ENCODE assay signal across 11 mouse cellular contexts in the genomic region with DNA sequence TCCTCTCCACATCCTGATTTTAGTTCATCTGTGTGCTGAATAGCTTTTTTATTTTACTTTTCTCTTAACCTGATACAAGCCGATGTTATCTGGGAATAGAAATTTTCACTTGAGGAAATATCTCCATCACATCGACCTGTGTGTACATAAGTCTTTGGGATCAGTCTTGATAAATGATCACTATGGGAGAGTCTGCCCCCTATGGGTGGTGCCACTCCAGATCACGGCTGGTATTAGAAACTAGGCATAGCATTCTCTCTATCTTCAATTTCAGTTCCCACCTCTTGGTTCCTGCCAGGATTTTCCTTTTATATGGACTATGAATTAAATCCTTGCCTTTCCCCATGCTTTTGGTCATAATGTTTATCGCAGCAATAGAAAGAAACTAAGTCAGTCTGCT. TPM values are rescaled to one million over a fixed set of nuclear protein-coding genes. Genes with fewer than 3 reads are reported as not detected.
A peak's percentile ranks its signal among the peaks of the same experiment; 100 is the strongest.
DNase-seq lines count a peak whose midpoint lies in the region; TF ChIP-seq lines count a peak whose summit lies in the region.
"Had no signal": no experiment of that assay in that cellular context is flagged by ENCODE, and none has a peak within 500 bp of the region (broad histone marks: within the 10 kb centered on the region; RNA-seq: fewer than 3 reads in every experiment).

No protein-coding gene starts in this region.

- H3K27ac ChIP-seq in gastrocnemius, adult 2 months: no peak overlapping the region
- H3K27ac ChIP-seq: embryonic facial prominence, embryonic 15.5 days; liver, embryonic 15.5 days had no signal

- H3K4me1 ChIP-seq in lung, adult 2 months (ENCODE audit: control insufficient read depth, insufficient read depth, low read length): no peaks in the 10 kb centered on the region
- H3K4me1 ChIP-seq: embryonic facial prominence, embryonic 15.5 days; liver, embryonic 15.5 days had no signal

- H3K4me3 ChIP-seq in gastrocnemius, adult 2 months: no peak overlapping the region
- H3K4me3 ChIP-seq in lung, adult 2 months (replicated peaks; ENCODE audit: extremely low read depth, low read depth, low read length): no peak overlapping the region
- H3K4me3 ChIP-seq: embryonic facial prominence, embryonic 15.5 days; liver, embryonic 15.5 days had no signal

- DNase-seq in gastrocnemius, adult 2 months: peak; percentile 46
- no peak for DNase-seq in gastrocnemius, postnatal 4 days (ENCODE audit: low spot score in 2 of 2)
- DNase-seq in lung, adult 18-20 months: peak; percentile 19 to 49
- no peak for DNase-seq in lung, postnatal 4 days
- DNase-seq in adrenal gland, adult 2 months: peak; percentile 54
- no peak for DNase-seq in lung, adult 2 months
- no peak for DNase-seq in gastrocnemius, postnatal 25 days
- DNase-seq in frontal cortex, postnatal 14 days (ENCODE audit: low spot score in 2 of 2): no peak

- peak; percentile 70 for TF ChIP-seq CTCF in gastrocnemius, adult 2 months (IDR thresholded peaks at IDR 0.05)
- peak; percentile 44; the same call in 1 of the 2 replicates for TF ChIP-seq CTCF in lung, adult 2 months (IDR thresholded peaks at IDR 0.05; ENCODE audit: insufficient read depth, low read length)

- TF ChIP-seq POLR2A in lung, adult 2 months (IDR thresholded peaks at IDR 0.05; ENCODE audit: borderline replicate concordance, extremely low read depth, low read depth, low read length): no peak

- 55% methylated on average over 4 of the region's 4 CpGs for WGBS in lung, adult 2 months

- intact Hi-C loops in gastrocnemius, adult 2 months (cut with DNase I): loop anchor here (1.0 to 5.0 kb wide), 3 partner anchors 13 to 149 kb away; partner anchors contain the start of gene Wwtr1

RNA-seq across cellular contexts. Expression of gene Commd2, which starts 31.8 kb away (rescaled TPM):
- 10 to 100 TPM; 10.4 to 12.1 TPM for total RNA-seq in gastrocnemius, adult 2 months (2021)
- total RNA-seq in gastrocnemius, postnatal 4 days (2021): 10 to 100 TPM; 24.8 to 25.3 TPM
- 10 to 100 TPM; 21.4 to 30.7 TPM for total RNA-seq in adrenal gland, adult 2 months (2021)
- polyA plus RNA-seq in adrenal gland, adult 2 months (2012; rRNA removed): 7.7 and 9.6 TPM in 2 replicates
- polyA plus RNA-seq in lung, adult 2 months (2012; rRNA removed): 19.5 and 23.1 TPM in 2 replicates
- total RNA-seq in gastrocnemius, postnatal 25 days (2021): 10 to 100 TPM; 11.1 to 11.3 TPM

RNA-seq across cellular contexts. Expression of gene Wwtr1, which starts 44.0 kb away (rescaled TPM):
- total RNA-seq in gastrocnemius, adult 2 months (2021): 10 to 100 TPM; 22.4 to 31.7 TPM
- 10 to 100 TPM; 71.6 to 73.3 TPM for total RNA-seq in gastrocnemius, postnatal 4 days (2021)
- 10 to 100 TPM; 34.9 to 38.5 TPM for total RNA-seq in adrenal gland, adult 2 months (2021)
- polyA plus RNA-seq in adrenal gland, adult 2 months (2012; rRNA removed): 26.6 and 32.0 TPM in 2 replicates
- polyA plus RNA-seq in lung, adult 2 months (2012; rRNA removed): 55.7 and 58.7 TPM in 2 replicates
- 10 to 100 TPM; 28.3 to 33.1 TPM for total RNA-seq in gastrocnemius, postnatal 25 days (2021)
- polyA plus RNA-seq: CD4-positive, CD25-positive, alpha-beta regulatory T cell, adult 4 months had no signal

Comparison
In these comparisons a context has a peak if more than half of its experiments do, and no peak if none do; other contexts are left out.
1. DNase-seq: peak in gastrocnemius, adult 2 months (single experiment), lung, adult 18-20 months (2 of 2) and adrenal gland, adult 2 months (single experiment); none in gastrocnemius, postnatal 4 days (0 of 2), lung, postnatal 4 days (0 of 2), lung, adult 2 months (single experiment), gastrocnemius, postnatal 25 days (single experiment) and frontal cortex, postnatal 14 days (0 of 2).